Mouse (Mus musculus) 3134 (cell line): ENCODE measurements around the gene Olfr166.
"Not testable (repeated sequence)": the region's sequence is repeated elsewhere in the genome, so short reads cannot be mapped to it uniquely, and the experiment has no call there.

ENCODE experiments used
- DNase-seq: peaks from one replicate; pipeline ENCODE4 v3.0.0-alpha.2; 2011; ENCODE audit warnings: low spot score; ENCODE audit not compliant: insufficient read length; ENCODE audit errors: extremely low read depth

Gene Olfr166

DNA sequence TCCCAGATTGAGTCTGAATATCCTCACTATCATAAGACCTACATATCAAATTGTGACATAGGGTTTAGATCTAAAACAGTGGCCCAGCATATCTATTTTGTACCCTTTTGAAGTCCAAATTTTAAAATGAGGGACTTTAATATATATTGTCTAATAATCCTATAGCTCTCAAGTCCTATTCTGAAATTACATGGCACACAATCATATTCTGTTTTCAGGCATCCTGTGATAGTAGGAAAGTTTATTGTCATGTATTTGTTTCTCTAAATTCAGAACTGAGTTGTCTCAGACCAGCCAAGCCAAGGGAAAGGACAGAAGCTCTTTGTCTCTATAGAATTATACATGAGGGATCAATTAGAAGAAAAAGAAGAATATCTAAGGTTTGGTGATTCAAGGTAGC is at the start of gene Olfr166:
Gene Olfr166 (plus strand): TSS at position 301 of the 400 bp plus-strand sequence.
- no peak for DNase-seq

GRCm38 (mm10) chr16:19458741-19459140 is 24.8 kb upstream of the Olfr166 start:
- DNase-seq: not testable (repeated sequence)

GRCm38 (mm10) chr16:19464365-19464764 is 19.1 kb upstream of the Olfr166 start:
- DNase-seq: no peak

DNA sequence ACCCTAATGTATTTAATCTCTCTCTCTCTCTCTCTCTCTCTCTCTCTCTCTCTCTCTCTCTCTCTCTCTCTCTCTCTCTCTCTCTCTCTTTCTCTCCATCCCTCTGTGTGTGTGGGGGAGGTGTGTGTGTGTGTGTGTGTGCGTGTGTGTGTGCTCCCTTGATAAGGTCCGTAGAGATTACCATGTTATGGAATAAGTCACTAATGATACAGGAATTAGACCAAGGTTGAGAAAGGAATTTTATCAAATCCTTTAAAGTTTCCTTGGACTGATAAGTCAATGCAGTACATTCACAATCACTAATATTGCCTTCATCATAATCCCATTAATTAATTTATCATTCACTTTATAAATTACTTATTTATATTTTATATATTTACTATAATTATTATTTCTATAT is 38.7 kb downstream of the Olfr166 start, which contains the start of gene Olfr167:
Gene Olfr167 (minus strand): TSS at position 101 of the 400 bp plus-strand sequence.
- DNase-seq: no peak

- DNase-seq: no peak
Measured at GRCm38 (mm10) chr16:19535455-19535854, 52.0 kb downstream of the Olfr166 start, which contains the start of gene Olfr168. Gene Olfr168 (minus strand): TSS chr16:19535555.
